Mouse (Mus musculus) spleen, postnatal 36 days (tissue): ENCODE measurements around the gene Otud3.
"Not testable (repeated sequence)": the region's sequence is repeated elsewhere in the genome, so short reads cannot be mapped to it uniquely, and the experiment has no call there.

Experiments
- DNase-seq, 2 experiments: peaks; one replicate each; pipeline ENCODE4 v3.0.0; 2022; ENCODE audit warnings: low spot score in 2 of 2, mixed read lengths in 1 of 2

The Otud3 gene

GRCm38 (mm10) chr4:138892655-138893054 lies 21.1 kb downstream of the Otud3 start:
- DNase-seq, result no peak

DNA sequence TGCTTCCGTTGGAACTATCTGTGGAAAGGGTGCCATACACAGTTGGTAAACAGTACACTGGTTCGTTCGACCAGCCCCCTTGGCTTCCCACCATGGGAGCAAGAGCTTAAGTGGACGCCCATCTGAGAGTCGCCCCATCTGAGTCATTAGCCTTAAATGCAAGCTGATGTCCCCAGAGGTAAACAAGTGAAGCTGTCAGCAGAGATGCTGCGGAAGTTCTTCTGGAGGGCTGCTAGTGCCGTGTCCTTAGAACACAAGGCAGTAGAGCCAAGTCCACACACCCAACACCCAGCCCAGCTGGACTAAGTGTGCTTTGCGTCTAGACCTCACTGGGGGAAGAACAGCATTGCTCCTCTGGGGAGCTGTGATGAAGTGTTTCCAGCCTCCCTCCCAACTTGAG lies 24.1 kb downstream of the Otud3 start:
- DNase-seq, result no peak

DNA sequence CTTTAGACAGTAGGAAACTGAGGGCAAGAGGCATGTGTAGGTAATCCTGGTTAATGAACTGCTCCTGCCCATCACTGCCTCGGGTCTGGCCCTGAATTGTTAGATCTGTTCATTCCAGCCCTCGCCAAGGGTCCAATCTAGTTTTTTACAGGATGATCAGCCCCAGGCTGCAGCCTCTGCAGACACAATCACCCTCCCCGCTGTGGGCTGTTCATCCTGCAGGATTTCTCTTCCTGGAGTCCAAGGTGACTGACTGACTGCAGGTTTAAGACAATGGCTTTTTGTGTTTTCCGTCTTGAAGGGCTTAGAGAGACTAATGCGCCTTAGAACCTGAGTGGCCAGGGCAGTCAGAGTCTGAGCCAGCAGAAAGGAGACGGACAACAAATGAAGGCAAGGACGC lies 24.6 kb downstream of the Otud3 start:
- DNase-seq, result no peak

DNA sequence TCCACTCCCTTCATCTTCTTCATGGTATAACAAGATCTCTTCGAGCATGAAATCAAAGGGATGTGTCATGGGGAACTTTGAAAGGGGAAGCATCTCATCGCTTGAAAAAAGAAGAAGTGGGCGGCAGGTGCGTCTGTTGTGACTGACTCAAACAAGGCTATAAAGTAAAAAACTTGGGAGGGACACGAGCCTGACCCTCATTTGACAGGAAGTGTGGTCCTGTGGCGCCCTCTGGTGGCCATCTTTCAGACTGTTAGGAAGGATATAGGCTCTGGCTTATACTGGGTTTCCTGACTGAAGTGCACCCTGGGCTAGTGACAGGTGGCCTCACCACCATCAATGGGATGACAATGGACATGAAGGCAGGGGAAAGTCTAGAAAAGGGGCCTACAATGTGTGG lies 29.5 kb downstream of the Otud3 start:
- peak; percentile 76 to 87 for DNase-seq

- DNase-seq, result no peak
Measured at GRCm38 (mm10) chr4:138882179-138882578, 31.6 kb downstream of the Otud3 start.

GRCm38 (mm10) chr4:138880811-138881584 lies 32.7 kb downstream of the Otud3 start:
- DNase-seq, result no peak

GRCm38 (mm10) chr4:138879808-138880207 lies 33.9 kb downstream of the Otud3 start:
- DNase-seq, result no peak

DNA sequence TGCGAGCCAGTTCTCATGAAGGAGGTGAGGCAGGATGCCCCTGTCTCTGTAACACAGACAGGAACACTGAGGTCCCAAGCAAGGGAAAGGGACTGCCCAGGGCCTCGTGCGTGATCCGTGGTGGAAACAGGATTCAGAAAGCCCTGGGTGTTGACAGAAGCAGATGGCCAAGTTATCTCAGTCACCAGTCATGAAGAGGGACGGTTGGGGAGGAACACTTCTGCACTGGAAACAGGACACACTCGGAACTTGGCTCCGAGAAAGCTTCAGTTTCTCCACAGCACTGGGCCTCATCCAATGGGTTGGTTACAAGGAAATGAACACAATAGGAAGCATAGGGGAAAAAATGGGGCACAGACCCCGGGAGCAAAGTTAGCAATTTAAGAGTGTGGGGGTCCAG lies 35.0 kb downstream of the Otud3 start:
- no peak for DNase-seq

GRCm38 (mm10) chr4:138877731-138878130 lies 36.0 kb downstream of the Otud3 start, which contains the start of gene Pla2g2e:
Pla2g2e (plus strand) TSS chr4:138877942.
- DNase-seq, result no peak

GRCm38 (mm10) chr4:138875986-138876385 lies 37.8 kb downstream of the Otud3 start:
- no peak for DNase-seq

DNA sequence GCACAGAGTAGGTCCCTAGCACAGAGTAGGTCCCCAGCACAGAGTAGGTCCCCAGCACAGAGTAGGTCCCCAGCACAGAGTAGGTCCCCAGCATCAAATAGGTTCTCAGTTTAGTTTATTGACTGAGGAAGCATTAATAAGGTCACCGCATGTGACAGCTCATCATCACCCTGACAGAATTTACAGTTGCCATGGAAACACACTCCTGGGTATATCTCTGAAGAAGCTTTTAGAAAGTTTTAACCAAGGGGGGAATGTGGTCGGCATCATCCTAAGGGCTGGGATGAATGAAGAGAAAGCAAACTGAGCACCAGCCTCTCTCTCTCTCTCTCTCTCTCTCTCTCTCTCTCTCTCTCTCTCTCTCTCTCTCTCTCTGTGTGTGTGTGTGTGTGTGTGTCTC lies 38.5 kb downstream of the Otud3 start:
- not testable (repeated sequence) for DNase-seq

DNA sequence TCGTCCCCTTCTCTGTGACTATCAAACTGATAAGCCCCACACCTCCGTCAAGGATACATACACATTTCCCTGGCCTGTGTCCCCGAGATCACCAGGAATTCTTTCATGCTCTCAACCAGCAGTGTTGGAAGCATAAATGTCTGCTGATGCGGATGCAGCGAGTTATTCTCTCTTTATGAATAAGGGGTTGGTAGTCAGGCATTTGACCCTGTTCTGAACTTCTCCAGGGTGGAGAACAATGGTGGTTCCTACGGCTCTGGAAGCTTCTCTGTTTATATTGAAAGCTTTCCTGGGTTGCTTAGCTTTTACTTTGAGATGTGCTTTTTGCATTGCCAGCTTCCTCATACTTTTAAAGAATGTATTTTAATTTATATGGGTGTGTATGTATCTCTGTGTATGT lies 39.9 kb downstream of the Otud3 start, which contains the start of gene Gm13030:
Gene Gm13030 (minus strand): TSS at position 101 of the 400 bp plus-strand sequence.
- no peak for DNase-seq

- no peak for DNase-seq
Measured at GRCm38 (mm10) chr4:138868666-138869065, 45.1 kb downstream of the Otud3 start.

- DNase-seq, result peak; percentile 49 to 63
Measured at GRCm38 (mm10) chr4:138866413-138866812, 47.3 kb downstream of the Otud3 start.

- DNase-seq, result no peak
Measured at GRCm38 (mm10) chr4:138865991-138866390, 47.8 kb downstream of the Otud3 start.

- no peak for DNase-seq
Measured at GRCm38 (mm10) chr4:138865092-138865491, 48.7 kb downstream of the Otud3 start.

GRCm38 (mm10) chr4:138863344-138863998 lies 50.3 kb downstream of the Otud3 start, which contains the start of gene Pla2g5:
Pla2g5 (minus strand) TSS chr4:138863482.
- no peak for DNase-seq

DNA sequence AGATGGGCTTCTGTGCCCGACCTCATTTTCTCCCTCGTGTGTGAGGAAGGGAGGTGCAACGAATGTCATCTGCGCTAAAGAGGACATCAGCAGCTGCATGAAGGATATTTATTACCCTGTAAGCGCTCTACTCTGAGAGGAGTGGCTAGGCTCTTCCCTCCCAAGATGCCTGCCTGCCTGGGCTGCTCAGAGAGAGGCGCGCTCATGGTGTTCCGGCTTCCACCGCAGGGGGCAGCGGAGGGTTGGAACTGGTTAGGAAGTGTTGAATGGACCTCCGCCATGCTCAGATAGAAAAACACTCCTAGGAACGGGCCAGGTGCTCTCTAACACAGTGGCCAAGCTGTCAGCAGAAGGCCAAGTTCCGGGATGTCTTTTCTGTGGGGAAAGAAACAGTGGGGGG lies 54.0 kb downstream of the Otud3 start:
- DNase-seq, result no peak

DNA sequence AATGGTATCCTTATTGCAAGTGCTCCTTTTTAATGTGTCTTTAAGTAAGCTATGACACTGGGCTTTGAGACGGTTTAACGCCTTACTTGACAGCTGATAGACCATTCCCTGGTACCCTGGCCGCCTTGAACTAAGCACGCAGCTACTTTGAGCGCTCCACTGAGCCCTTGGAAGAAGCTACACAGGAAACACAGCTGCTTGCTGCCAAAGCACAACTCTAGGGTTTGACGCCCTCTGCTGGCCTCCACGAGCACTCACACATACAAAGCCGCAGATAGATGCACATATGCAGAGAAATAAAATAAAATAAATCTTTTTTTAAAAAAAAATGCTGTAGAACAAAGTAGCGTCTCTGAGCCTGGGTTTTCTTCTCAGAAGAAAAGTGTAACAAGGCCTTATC lies 54.5 kb downstream of the Otud3 start:
- no peak for DNase-seq

GRCm38 (mm10) chr4:138858446-138858845 lies 55.3 kb downstream of the Otud3 start:
- DNase-seq, result no peak

GRCm38 (mm10) chr4:138857576-138857975 lies 56.2 kb downstream of the Otud3 start:
- no peak for DNase-seq

DNA sequence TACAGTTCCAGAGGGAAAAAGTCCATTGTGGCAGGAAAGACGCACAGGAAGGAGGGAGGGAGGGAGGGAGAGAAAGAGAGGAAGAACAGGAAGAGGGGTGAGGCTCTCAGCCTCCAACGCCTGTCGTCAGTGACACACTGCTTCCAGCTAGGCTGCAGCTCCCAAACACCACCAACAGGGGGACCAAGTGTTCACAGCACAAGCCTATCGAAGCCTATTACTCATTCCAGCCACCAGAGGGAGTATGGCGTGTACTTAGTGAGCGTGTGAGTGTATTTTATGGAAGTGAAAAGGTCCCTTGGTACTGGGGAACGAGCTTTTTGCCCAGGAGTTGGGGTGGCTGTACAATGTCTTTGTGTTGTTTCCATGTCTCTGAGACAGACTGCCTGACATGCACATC lies 57.3 kb downstream of the Otud3 start:
- peak; percentile 15 to 40 for DNase-seq

DNA sequence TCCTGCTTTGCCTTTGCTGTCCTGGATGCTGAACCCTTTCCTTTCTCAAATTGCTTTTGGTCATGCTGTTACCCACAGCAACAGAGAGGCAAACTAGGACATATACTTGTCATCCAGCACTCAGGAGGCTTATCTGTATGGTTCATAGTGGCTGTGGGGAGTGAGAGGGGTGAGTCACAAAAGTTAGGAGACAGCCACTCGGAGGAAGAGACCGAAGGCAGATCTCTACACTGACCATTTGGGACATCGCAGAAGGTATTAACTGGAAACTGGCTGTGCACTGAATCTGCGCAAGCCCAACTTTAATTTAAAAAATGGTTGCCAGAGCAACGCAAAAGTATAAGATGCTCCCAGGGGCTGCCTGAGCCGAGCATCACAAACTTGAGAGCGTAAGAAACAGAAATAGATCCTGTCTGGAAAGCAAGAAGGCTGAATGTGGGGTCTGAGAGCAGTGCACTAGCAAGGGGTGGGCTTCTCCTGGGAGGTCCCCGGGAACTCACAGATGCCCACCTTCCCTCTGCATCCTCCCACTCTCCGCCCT lies 58.6 kb downstream of the Otud3 start:
- no peak for DNase-seq
